Mouse (Mus musculus) Patski (cell line): ENCODE results near the gene Cln3. TPM values are rescaled to one million over a fixed set of nuclear protein-coding genes. Genes with fewer than 3 reads are reported as not detected.

Experiments used
- ATAC-seq: fragments of 100-300 bp; one replicate; pipeline ENCODE4 v1.8.0; 2021
- CTCF ChIA-PET: fragments of 350-600 bp; sonication (Branson Sonifier 250); formaldehyde crosslinking; loops from one replicate; lab custom pipeline; 2022; ENCODE audit warnings: inconsistent platforms; lab: Charles Lee
- POLR2A ChIA-PET: fragments of 350-600 bp; sonication (Branson Sonifier 250); formaldehyde crosslinking; loops from one replicate; lab custom pipeline; 2022; ENCODE audit warnings: antibody characterized with exemption, inconsistent platforms; lab: Charles Lee
- DNase-seq: peaks from one replicate; pipeline ENCODE4 v3.0.0-alpha.2; 2011; ENCODE audit warnings: low read depth, low spot score
- H3K27me3 ChIP-seq: fragments of 371-371 bp; one replicate; pipeline ENCODE4 v1.5.1; 2021
- CTCF ChIP-seq: fragments of 100-300 bp; IDR thresholded peaks from one replicate; pipeline ENCODE4 v1.5.1; 2021
- in situ Hi-C: fragments of 300-500 bp; cut with MboI; formaldehyde crosslinking; loops from 3 replicates; pipeline ENCODE4 v1.11.1; 2018; ENCODE audit warnings: low pct_unique_long_range_greater_than_20kb, mixed read lengths
- polyA plus RNA-seq: library from polyadenylated mRNA; unstranded; gene quantifications from one replicate; pipeline ENCODE4 v1.2.3, GENCODE M21; 2021

Cln3 gene
- polyA plus RNA-seq, 1 experiment from 2014 or later: 2.6 TPM

- ChIA-PET POLR2A (no interaction called here), CTCF (interaction anchor here (1.1 to 1.3 kb wide), 3 partner anchors 9 to 22 kb away, joined by 3 to 5 read pairs (median 3); no protein-coding TSS in a partner anchor)
- ATAC-seq: no peak
- in situ Hi-C loops: no loop called here
- TF ChIP-seq CTCF: no peak
- H3K27me3 ChIP-seq: no peaks in the 10 kb centered on the region
- DNase-seq: no peak
Measured at GRCm38 (mm10) chr7:126598919-126599318, 13.3 kb upstream of the Cln3 start.

DNA sequence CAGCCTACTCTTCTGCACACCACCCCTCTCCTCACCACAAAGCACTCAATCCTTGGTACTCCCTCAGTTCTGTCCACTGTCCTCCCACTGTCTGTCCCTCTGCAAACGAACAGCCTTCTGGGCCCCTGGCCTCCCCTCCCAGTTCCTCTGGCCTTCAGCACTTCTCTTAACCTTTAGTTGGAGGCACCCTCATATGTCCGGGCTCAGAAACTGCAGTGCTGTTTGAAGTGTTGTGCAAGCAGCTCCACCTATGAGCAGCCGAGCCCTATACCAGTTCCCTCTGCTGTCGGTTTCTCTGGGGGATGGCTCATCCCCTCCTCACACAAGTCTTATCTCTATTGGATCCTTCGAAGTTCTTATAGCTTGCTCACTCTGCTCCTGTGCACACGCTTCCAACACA is 10.8 kb upstream of the Cln3 start:
- DNase-seq: no peak
- ATAC-seq: no peak
- in situ Hi-C loops: no loop called here
- H3K27me3 ChIP-seq: no peaks in the 10 kb centered on the region
- ChIA-PET POLR2A (interaction anchor here (0.5 kb wide), 1 partner anchor 197 kb away, joined by 3 read pairs; no protein-coding TSS in a partner anchor), CTCF (interaction anchor here (0.8 kb wide), 1 partner anchor 17 kb away, joined by 3 read pairs; no protein-coding TSS in a partner anchor)
- no peak for TF ChIP-seq CTCF

- ChIA-PET POLR2A (interaction anchor here (0.5 kb wide), 1 partner anchor 197 kb away, joined by 3 read pairs; no protein-coding TSS in a partner anchor), CTCF (interaction anchor here (1.0 to 1.1 kb wide), 2 partner anchors 14 to 18 kb away, joined by 3 to 4 read pairs; no protein-coding TSS in a partner anchor)
- in situ Hi-C loops: no loop called here
- DNase-seq: no peak
- no peak for TF ChIP-seq CTCF
- ATAC-seq: no peak
- no peaks in the 10 kb centered on the region for H3K27me3 ChIP-seq
Measured at GRCm38 (mm10) chr7:126595890-126596289, 10.3 kb upstream of the Cln3 start.

DNA sequence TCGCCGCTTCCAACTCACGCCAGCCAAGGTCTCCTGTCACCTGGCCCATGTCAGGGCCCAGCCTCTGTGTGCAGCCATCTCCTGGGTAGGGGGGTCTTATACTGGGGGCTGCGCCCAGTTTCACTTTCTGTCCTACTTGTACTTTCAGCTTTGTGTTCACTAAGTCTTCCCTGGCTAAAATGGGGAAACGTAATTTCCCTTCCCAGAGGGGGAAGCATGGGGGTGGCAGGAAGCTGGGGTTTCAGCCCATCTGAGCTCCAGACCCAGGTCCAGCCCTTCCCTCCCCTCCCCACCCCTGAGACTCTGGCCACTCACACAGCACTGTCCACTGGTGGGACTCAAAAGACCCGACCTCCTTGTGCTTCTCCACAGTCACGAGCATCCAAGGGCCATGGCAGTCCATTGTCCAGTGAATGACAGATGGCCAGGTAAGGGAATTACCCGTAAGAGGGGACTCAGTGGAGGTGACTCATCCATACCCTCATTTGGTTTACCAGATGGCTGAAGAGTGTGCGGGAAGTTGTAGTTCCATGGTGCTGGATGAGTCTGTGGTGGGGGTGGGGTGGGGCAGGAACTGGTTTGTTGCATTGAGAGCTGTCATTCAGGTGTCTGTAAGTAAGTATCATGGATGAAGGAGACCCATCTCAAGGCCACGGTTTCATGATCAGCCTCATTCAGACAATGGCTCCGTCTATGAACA is 9.4 kb upstream of the Cln3 start, which contains the start of gene Il27:
Gene Il27, minus strand, starts transcription at position 80 of the 700 bp plus-strand sequence.
- DNase-seq: no peak
- H3K27me3 ChIP-seq: no peaks in the 10 kb centered on the region
- ATAC-seq: no peak
- ChIA-PET POLR2A (interaction anchor here (1.5 kb wide), 1 partner anchor 29 kb away, joined by 3 read pairs; no protein-coding TSS in a partner anchor), CTCF (interaction anchor here (1.0 to 1.1 kb wide), 3 partner anchors 8 to 19 kb away, joined by 3 to 4 read pairs (median 3); no protein-coding TSS in a partner anchor)
- in situ Hi-C loops: no loop called here
- TF ChIP-seq CTCF: no peak

DNA sequence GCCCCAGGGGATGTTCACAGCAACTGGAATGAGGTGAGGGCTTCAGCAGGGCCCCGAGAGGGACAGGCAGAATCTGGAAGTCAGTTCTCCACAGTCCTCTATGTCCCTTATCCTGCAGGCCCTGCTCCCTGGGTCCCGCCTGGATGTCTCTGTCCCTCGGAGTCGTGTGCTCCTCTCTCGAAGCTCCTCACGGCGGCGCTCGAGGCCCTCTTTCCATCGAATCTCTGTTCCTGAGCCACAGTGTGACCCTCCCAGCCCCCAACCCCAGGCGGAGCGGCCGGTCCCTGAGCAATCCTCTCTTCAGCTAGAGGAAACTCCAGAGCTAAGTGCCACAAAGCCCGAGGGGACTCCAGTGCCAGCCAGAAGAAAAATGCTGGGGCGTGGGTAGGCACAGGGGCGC is 2.2 kb upstream of the Cln3 start:
- CTCF ChIA-PET: interaction anchor here (1.1 to 1.9 kb wide), 3 partner anchors 18 to 49 kb away, joined by 3 to 5 read pairs (median 4); no protein-coding TSS in a partner anchor
- DNase-seq (no peak), ATAC-seq (no peak)
- POLR2A ChIA-PET: no interaction called here
- TF ChIP-seq CTCF: no peak
- H3K27me3 ChIP-seq: no peaks in the 10 kb centered on the region
- in situ Hi-C loops: no loop called here

- ATAC-seq: no peak
- in situ Hi-C loops: no loop called here
Measured at GRCm38 (mm10) chr7:126586839-126587238, 1.2 kb upstream of the Cln3 start.

DNA sequence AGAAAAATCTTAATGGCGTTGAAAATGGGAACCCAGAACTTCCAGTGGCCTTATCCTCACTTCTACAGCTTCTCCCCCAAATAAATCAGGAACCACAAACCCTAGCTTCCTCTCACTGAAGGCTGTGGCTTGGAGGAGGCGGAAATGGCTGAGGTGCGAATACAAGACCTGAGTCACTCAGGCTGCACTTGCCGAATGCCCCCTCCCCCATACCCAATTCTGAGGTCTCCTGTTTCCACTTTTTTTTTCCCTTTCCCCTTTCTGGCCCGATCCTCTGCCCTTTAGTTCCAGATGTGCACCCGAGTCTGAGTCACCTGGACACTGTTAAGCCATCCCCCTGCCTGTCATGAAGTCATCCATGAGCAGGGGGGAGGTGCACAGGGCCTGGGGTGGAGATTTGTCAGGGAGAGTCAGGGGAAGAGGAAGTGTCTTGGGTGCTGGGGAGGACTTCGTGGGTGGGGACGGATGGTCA is 1.1 kb downstream of the Cln3 start, which contains the start of gene Apobr:
Gene Apobr, plus strand, starts transcription at position 437 of the 472 bp plus-strand sequence.
- no peaks in the 10 kb centered on the region for H3K27me3 ChIP-seq
- ATAC-seq (no peak), DNase-seq (no peak)
- in situ Hi-C loops: no loop called here
- POLR2A ChIA-PET: no interaction called here
- CTCF ChIA-PET: interaction anchor here (0.7 to 1.4 kb wide), 3 partner anchors 22 to 57 kb away, joined by 3 to 5 read pairs (median 4); no protein-coding TSS in a partner anchor
- TF ChIP-seq CTCF: no peak

More at GRCm38 (mm10) chr7:126586839-126587238, 1.2 kb upstream of the Cln3 start:
- ChIA-PET CTCF (interaction anchor here (0.8 to 1.9 kb wide), 4 partner anchors 8 to 51 kb away, joined by 3 to 5 read pairs (median 4); partner anchors contain the start of gene Il27), POLR2A (no interaction called here)
- DNase-seq: no peak
- TF ChIP-seq CTCF: no peak
- no peaks in the 10 kb centered on the region for H3K27me3 ChIP-seq

DNA sequence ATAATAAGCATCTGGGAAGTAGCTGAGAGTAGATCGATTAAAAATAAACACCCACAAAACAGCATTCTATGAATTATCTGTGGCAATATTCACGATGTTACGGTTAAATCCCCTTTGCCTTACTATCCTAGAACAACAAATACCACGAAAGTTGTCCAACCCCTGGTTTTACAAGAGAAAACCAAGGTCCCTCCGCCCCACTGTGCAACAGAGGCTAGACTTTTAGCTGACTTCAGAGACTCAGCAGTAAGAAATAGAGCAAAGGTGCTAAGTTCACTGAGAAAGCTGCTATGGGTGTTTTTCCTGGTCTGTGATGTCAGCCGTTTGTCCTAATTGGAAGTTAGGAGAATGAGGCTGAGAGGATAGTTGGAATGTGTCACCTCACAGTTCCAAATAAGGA is 1.9 kb downstream of the Cln3 start:
- TF ChIP-seq CTCF: no peak
- ATAC-seq (no peak), DNase-seq (no peak)
- ChIA-PET CTCF (interaction anchor here (0.8 to 1.4 kb wide), 2 partner anchors 52 to 103 kb away, joined by 3 to 5 read pairs; no protein-coding TSS in a partner anchor), POLR2A (no interaction called here)
- in situ Hi-C loops: no loop called here
- H3K27me3 ChIP-seq: no peaks in the 10 kb centered on the region

DNA sequence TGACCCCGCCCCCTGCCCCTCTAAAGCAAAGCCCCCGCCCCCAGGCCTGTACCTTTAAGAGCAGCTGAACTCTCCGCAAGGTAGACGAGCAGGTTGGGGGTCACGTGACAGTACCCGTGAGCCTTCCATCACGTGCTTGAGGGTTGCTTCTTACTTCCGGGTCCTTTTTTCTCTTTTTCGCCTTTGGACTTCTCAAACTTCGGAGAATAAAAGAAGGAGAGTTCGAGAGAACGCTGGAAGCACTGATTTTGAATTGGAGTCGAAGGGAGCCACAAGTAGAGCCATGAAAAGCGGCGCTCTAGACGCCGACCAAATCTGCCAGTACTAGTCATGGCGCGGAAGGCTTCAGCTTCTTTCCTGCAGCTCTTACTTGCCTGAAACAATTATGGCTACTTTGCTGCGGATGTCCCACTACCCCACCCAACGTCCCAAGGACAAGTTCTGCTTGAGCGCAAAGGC is 2.3 kb downstream of the Cln3 start:
- DNase-seq (no peak), ATAC-seq (no peak)
- H3K27me3 ChIP-seq: no peaks in the 10 kb centered on the region
- POLR2A ChIA-PET: interaction anchor here (1.1 kb wide), 1 partner anchor 42 kb away, joined by 3 read pairs; no protein-coding TSS in a partner anchor
- CTCF ChIA-PET: interaction anchor here (1.4 kb wide), 1 partner anchor 53 kb away, joined by 5 read pairs; no protein-coding TSS in a partner anchor
- TF ChIP-seq CTCF: no peak
- in situ Hi-C loops: no loop called here

DNA sequence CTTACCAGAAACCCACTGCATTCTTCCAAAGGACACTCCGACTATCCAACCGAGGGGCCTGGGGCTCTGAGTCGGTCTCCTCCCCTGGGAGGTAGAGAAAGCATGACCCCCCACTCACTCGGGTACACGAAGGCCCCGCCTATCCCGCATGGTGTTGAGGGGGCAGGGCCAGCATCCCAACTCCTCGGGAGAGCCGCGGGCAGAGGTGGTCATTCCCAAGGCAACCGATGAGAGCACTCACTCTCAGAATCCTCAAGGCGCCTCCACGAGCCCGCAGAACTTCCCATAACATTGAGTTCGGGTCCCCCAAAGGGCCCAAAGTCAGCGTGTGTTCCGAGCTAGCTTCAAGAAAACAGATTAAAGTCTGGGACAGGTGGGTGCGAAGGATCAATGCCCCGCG is 2.9 kb downstream of the Cln3 start:
- no peak for TF ChIP-seq CTCF
- ChIA-PET CTCF (interaction anchor here (6.6 kb wide), 1 partner anchor 54 kb away, joined by 93 read pairs; no protein-coding TSS in a partner anchor), POLR2A (interaction anchor here (1.1 kb wide), 1 partner anchor 43 kb away, joined by 3 read pairs; no protein-coding TSS in a partner anchor)
- DNase-seq (no peak), ATAC-seq (no peak)
- in situ Hi-C loops: no loop called here
- no peaks in the 10 kb centered on the region for H3K27me3 ChIP-seq
